Mouse (Mus musculus): ENCODE measurements around the gene Wdr66. TPM values are rescaled to one million over a fixed set of nuclear protein-coding genes. Genes with fewer than 3 reads are reported as not detected.

Gene Wdr66
- polyA plus RNA-seq, 1 experiment from 2014 or later, result 11.9 TPM

DNA sequence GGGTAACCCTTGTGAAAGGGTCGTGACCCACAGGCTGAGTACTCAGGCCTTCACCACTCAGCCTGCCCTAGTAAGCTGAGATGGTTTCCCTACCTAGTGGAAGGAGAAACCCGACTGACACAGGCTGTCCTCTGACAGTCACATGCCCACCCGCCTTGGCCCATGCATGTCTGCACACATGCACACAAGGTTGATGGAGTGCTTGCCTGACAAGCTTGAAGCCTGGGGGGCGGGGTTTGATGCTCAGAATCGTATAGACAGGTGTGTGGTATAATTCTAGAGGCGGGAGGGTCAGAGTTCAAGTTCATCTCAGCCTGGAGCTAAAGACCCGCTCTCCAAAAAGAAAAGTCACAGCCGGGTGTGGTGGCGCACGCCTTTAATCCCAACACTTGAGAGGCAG, 123.4 kb downstream of the Wdr66 start:
- no peak overlapping the region for H3K4me3 ChIP-seq (ENCODE audit: low read depth, low read length)
- H3K4me2 ChIP-seq (ENCODE audit: low read depth), result no peak overlapping the region
- no peak for ATAC-seq (ENCODE audit: insufficient read depth, low FRiP score, low TSS enrichment)
- peaks cover 25% of the 10 kb centered on the region for H3K36me3 ChIP-seq (ENCODE audit: control insufficient read depth, insufficient read depth, low read length)
- H3K9ac ChIP-seq (ENCODE audit: low read length), result no peak overlapping the region
- no peak for DNase-seq (ENCODE audit: low spot score)
- WGBS, result 93% methylated on average over 10 of the region's 10 CpGs
- H3K27me3 ChIP-seq (ENCODE audit: control insufficient read depth, insufficient read depth, low read length), result no peaks in the 10 kb centered on the region
- peaks cover 4% of the 10 kb centered on the region; the same call in 1 of the 2 replicates for H3K4me1 ChIP-seq (ENCODE audit: control insufficient read depth, insufficient read depth, low read length)
- no peaks in the 10 kb centered on the region for H3K9me3 ChIP-seq (ENCODE audit: control insufficient read depth, low read length)
- no peak overlapping the region for H3K27ac ChIP-seq (ENCODE audit: low read depth, low read length)

DNA sequence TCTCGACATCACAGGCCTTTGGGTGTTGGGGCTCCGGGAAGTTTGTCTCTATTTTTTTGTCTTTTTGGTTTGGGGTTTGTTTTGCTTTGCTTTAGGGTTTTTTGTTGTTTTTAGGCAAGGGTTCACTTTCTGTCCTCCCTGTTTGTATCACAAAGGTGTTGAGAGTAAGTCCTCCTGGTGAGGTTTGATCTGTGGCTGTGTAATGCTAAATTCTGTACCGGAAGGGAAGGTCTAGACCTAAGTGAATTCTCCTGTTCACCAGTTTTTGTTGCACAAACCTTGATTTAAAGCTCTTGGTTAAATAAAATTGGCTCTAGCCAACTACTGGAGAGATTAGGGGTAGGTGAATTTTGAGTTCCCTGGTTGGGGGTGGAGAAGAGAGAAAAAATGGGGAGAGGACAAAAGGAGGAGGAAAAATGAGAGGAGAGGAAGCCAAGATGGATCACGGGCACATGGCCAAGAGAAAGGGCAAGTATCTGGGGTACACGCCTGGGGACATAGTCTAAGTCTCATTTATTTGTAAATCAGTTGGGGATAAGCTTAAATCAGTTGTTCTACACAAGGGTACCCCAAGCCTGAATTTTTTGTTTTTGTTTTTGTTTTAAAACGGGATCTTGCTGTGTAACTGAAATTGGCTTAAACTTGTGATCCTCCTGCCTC, 124.0 kb downstream of the Wdr66 start:
- H3K27ac ChIP-seq (ENCODE audit: low read depth, low read length), result no peak overlapping the region
- H3K4me1 ChIP-seq (ENCODE audit: control insufficient read depth, insufficient read depth, low read length), result peaks cover 4% of the 10 kb centered on the region; the same call in 1 of the 2 replicates
- DNase-seq (ENCODE audit: low spot score) (no peak), ATAC-seq (ENCODE audit: insufficient read depth, low FRiP score, low TSS enrichment) (no peak)
- no peaks in the 10 kb centered on the region for H3K27me3 ChIP-seq (ENCODE audit: control insufficient read depth, insufficient read depth, low read length)
- WGBS, result 90% methylated on average over 6 of the region's 6 CpGs
- H3K4me2 ChIP-seq (ENCODE audit: low read depth), result no peak overlapping the region
- peaks cover 19% of the 10 kb centered on the region for H3K36me3 ChIP-seq (ENCODE audit: control insufficient read depth, insufficient read depth, low read length)
- no peak overlapping the region for H3K9ac ChIP-seq (ENCODE audit: low read length)
- H3K4me3 ChIP-seq (ENCODE audit: low read depth, low read length), result no peak overlapping the region
- no peaks in the 10 kb centered on the region for H3K9me3 ChIP-seq (ENCODE audit: control insufficient read depth, low read length)

DNA sequence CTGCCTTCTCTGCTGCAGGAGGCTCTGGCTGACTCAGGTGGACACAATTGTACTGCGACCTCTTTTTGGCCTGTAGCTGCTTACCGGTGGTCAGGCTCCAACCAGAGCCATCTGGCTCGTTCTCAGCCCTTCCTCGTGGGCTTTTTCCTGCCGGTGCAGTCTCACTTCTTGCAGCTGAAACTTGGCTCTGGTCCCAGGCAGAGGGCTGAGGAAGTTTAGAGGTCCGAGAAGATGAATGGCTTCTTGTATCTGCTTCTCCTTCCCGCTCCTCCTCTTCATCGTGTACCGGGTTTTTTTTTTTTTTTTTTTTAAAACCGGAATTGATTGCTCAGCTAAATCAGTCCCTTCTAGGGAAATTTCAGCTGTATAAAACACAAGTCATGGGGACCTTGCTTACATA, 124.7 kb downstream of the Wdr66 start:
- Histone ChIP-seq H3K9me3 (ENCODE audit: control insufficient read depth, low read length) (no peaks in the 10 kb centered on the region), H3K4me3 (ENCODE audit: low read depth, low read length) (no peak overlapping the region), H3K9ac (ENCODE audit: low read length) (no peak overlapping the region), H3K4me2 (ENCODE audit: low read depth) (no peak overlapping the region), H3K36me3 (ENCODE audit: control insufficient read depth, insufficient read depth, low read length) (peaks cover 13% of the 10 kb centered on the region), H3K4me1 (ENCODE audit: control insufficient read depth, insufficient read depth, low read length) (peaks cover 4% of the 10 kb centered on the region; the same call in 1 of the 2 replicates), H3K27me3 (ENCODE audit: control insufficient read depth, insufficient read depth, low read length) (no peaks in the 10 kb centered on the region), H3K27ac (ENCODE audit: low read depth, low read length) (no peak overlapping the region)
- DNase-seq (ENCODE audit: low spot score), result no peak
- ATAC-seq (ENCODE audit: insufficient read depth, low FRiP score, low TSS enrichment), result no peak
- 76% methylated on average over 10 of the region's 10 CpGs for WGBS

Other genes starting within 250 kb of the Wdr66 start
- gene Orai1, start 237.0 kb upstream of the Wdr66 start, polyA plus RNA-seq (2014; fragmentation: Nextera tagmentation; extraction: Ambion mirVana), result 8.5 and 8.7 TPM in 2 replicates
- gene Morn3, start 205.1 kb upstream of the Wdr66 start, polyA plus RNA-seq (2014; fragmentation: Nextera tagmentation; extraction: Ambion mirVana), result not detected in 2 replicates
- 9.0 and 9.9 TPM in 2 replicates for gene Tmem120b, start 183.7 kb upstream of the Wdr66 start, polyA plus RNA-seq (2014; fragmentation: Nextera tagmentation; extraction: Ambion mirVana)
- gene Rhof, start 119.4 kb upstream of the Wdr66 start, polyA plus RNA-seq (2014; fragmentation: Nextera tagmentation; extraction: Ambion mirVana), result 1.6 and 2.6 TPM in 2 replicates
- gene Setd1b, start 109.9 kb upstream of the Wdr66 start, polyA plus RNA-seq (2014; fragmentation: Nextera tagmentation; extraction: Ambion mirVana), result 10.9 and 12.2 TPM in 2 replicates
- 68.3 and 69.0 TPM in 2 replicates for gene Psmd9, start 82.7 kb upstream of the Wdr66 start, polyA plus RNA-seq (2014; fragmentation: Nextera tagmentation; extraction: Ambion mirVana)
- not detected in 2 replicates for gene Hpd, start 69.4 kb upstream of the Wdr66 start, polyA plus RNA-seq (2014; fragmentation: Nextera tagmentation; extraction: Ambion mirVana)
- gene Bcl7a, start 91.7 kb downstream of the Wdr66 start, polyA plus RNA-seq (2014; fragmentation: Nextera tagmentation; extraction: Ambion mirVana), result 55.9 and 56.7 TPM in 2 replicates
- gene Mlxip, start 142.7 kb downstream of the Wdr66 start, polyA plus RNA-seq (2014; fragmentation: Nextera tagmentation; extraction: Ambion mirVana), result 22.6 TPM in 2 replicates
- gene Lrrc43, start 237.2 kb downstream of the Wdr66 start, polyA plus RNA-seq (2014; fragmentation: Nextera tagmentation; extraction: Ambion mirVana), result not detected in 2 replicates
- gene Il31, start 237.4 kb downstream of the Wdr66 start, polyA plus RNA-seq (2014; fragmentation: Nextera tagmentation; extraction: Ambion mirVana), result not detected in 2 replicates

Data from neural tube, embryonic 11.5 days (tissue).